Mouse (Mus musculus) B cell, adult (primary cell): ENCODE results near the gene Olfr690. TPM values are rescaled to one million over a fixed set of nuclear protein-coding genes. Genes with fewer than 3 reads are reported as not detected.

ENCODE experiments used
- total RNA-seq: library from RNA; stranded (reverse); gene quantifications from 4 replicates; pipeline ENCODE4 v1.2.4, GENCODE M21; 2023; ENCODE audit not compliant: inconsistent age

Olfr690 gene
- total RNA-seq = not detected in 4 replicates

GRCm38 (mm10) chr7:105334004-105334403 lies at the start of gene Olfr690:
Gene Olfr690 (minus strand): TSS chr7:105334104.

GRCm38 (mm10) chr7:105374866-105375265 lies 41.0 kb upstream of the Olfr690 start, which contains the start of gene Gm5901:
Gene Gm5901 (plus strand): TSS chr7:105375038.

GRCm38 (mm10) chr7:105367930-105368329 lies 34.0 kb upstream of the Olfr690 start, which contains the start of gene Olfr692:
Gene Olfr692 (plus strand): TSS chr7:105368230.

GRCm38 (mm10) chr7:105342170-105342569 lies 8.3 kb upstream of the Olfr690 start, which contains the start of gene Olfr691:
Gene Olfr691 (minus strand): TSS chr7:105342270.

GRCm38 (mm10) chr7:105310865-105311264 lies 23.0 kb downstream of the Olfr690 start, which contains the start of gene Olfr689:
Gene Olfr689 (plus strand): TSS chr7:105311165.

GRCm38 (mm10) chr7:105287795-105288194 lies 46.1 kb downstream of the Olfr690 start, which contains the start of gene Olfr688:
Gene Olfr688 (plus strand): TSS chr7:105288095.

Other genes starting within 250 kb of the Olfr690 start
- not detected in 4 replicates for gene Olfr680-ps1, start 241.3 kb downstream of the Olfr690 start, total RNA-seq
- gene Olfr681, start 217.3 kb downstream of the Olfr690 start, total RNA-seq = not detected in 4 replicates
- gene Olfr683, start 187.1 kb downstream of the Olfr690 start, total RNA-seq = not detected in 4 replicates
- not detected in 4 replicates for gene Olfr684, start 170.5 kb downstream of the Olfr690 start, total RNA-seq
- gene Olfr685, start 148.1 kb downstream of the Olfr690 start, total RNA-seq = not detected in 4 replicates
- not detected in 4 replicates for gene Olfr686, start 126.6 kb downstream of the Olfr690 start, total RNA-seq
- gene Olfr688, start 46.0 kb downstream of the Olfr690 start, total RNA-seq = not detected in 4 replicates
- gene Olfr689, start 22.9 kb downstream of the Olfr690 start, total RNA-seq = not detected in 4 replicates
- gene Olfr691, start 8.2 kb upstream of the Olfr690 start, total RNA-seq = not detected in 4 replicates
- not detected in 4 replicates for gene Olfr692, start 34.1 kb upstream of the Olfr690 start, total RNA-seq
- not detected in 4 replicates for gene Gm5901, start 40.9 kb upstream of the Olfr690 start, total RNA-seq
- gene Fam160a2, start 66.0 kb upstream of the Olfr690 start, total RNA-seq = 35.9 to 50.1 TPM (median 42.0 TPM) in 4 replicates
- not detected in 4 replicates for gene Cnga4, start 70.5 kb upstream of the Olfr690 start, total RNA-seq
- not detected in 4 replicates for gene Cckbr, start 91.6 kb upstream of the Olfr690 start, total RNA-seq
- 0.32 TPM in 1 of 4 replicates, not detected in the others for gene Cavin3, start 148.2 kb upstream of the Olfr690 start, total RNA-seq
- 20.7 to 26.4 TPM (median 22.0 TPM) in 4 replicates for gene Smpd1, start 220.3 kb upstream of the Olfr690 start, total RNA-seq
- 2.5 to 4.7 TPM (median 2.9 TPM) in 4 replicates for gene Apbb1, start 247.5 kb upstream of the Olfr690 start, total RNA-seq